Mouse (Mus musculus): ENCODE results near the gene Qsox2.

Qsox2 gene

GRCm38 (mm10) chr2:26166890-26167289, 70.4 kb downstream of the Qsox2 start:
- DNase-seq (ENCODE audit: low spot score in 2 of 2), result no peak
